Mouse (Mus musculus): ENCODE measurements around the gene Ghsr. TPM values are rescaled to one million over a fixed set of nuclear protein-coding genes. Genes with fewer than 3 reads are reported as not detected.

The Ghsr gene
- polyA plus RNA-seq, 1 experiment from 2014 or later: not detected

DNA sequence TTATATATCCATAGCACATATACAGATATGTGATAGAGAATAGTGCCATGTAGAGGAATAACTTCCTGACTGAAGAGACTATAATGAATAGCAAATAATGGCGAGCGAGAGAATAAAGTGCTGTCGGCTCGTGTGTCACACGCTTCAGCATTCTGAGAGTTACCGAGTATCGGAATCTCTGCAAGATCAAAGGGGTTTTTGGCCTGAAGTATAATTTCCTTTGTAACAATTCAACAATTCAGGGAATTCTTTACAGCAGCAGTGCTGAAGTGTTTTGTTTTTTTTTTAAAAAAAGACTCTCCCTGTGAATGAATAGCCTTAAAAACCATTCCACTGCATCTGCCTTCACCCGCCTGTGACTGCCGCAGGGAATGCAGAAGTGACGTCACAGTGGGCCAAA is 45.6 kb downstream of the Ghsr start:
- H3K9ac ChIP-seq: no peak overlapping the region
- H3K4me1 ChIP-seq: no peaks in the 10 kb centered on the region
- 77% methylated on average over 10 of the region's 10 CpGs for WGBS
- no peak overlapping the region for H3K4me3 ChIP-seq
- H3K36me3 ChIP-seq (ENCODE audit: poor library complexity, severe bottlenecking): peaks cover 6% of the 10 kb centered on the region; the same call in 1 of the 2 replicates
- no peak overlapping the region for H3K27ac ChIP-seq
- no peak overlapping the region for H3K4me2 ChIP-seq
- H3K27me3 ChIP-seq: no peaks in the 10 kb centered on the region
- H3K9me3 ChIP-seq (replicated peaks): no peaks in the 10 kb centered on the region
- no peak for ATAC-seq

DNA sequence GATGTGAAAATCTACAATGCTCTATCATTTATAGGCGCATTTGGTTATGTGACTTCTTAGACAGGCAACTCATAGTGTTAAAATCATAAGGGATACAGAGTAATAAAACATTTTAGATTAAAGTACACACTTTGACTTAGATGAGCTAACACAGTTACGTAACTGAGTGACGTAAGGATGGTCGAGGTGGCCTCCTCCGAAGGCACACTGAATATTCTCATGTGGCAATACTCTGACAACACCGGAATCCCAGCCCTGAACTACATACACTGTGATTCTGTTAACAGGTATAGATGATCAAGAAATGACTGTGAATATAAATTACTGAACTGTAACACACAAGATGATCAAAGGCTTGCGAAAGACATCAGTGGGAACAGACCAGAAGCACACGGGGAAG is 47.5 kb downstream of the Ghsr start:
- ATAC-seq: no peak
- no peaks in the 10 kb centered on the region for H3K9me3 ChIP-seq (replicated peaks)
- WGBS: 95% methylated on average over 8 of the region's 8 CpGs
- no peaks in the 10 kb centered on the region for H3K4me1 ChIP-seq
- H3K27me3 ChIP-seq: no peaks in the 10 kb centered on the region
- no peak overlapping the region for H3K27ac ChIP-seq
- H3K4me3 ChIP-seq: no peak overlapping the region
- no peak overlapping the region for H3K4me2 ChIP-seq
- H3K9ac ChIP-seq: no peak overlapping the region
- peaks cover 6% of the 10 kb centered on the region; the same call in 1 of the 2 replicates for H3K36me3 ChIP-seq (ENCODE audit: poor library complexity, severe bottlenecking)

DNA sequence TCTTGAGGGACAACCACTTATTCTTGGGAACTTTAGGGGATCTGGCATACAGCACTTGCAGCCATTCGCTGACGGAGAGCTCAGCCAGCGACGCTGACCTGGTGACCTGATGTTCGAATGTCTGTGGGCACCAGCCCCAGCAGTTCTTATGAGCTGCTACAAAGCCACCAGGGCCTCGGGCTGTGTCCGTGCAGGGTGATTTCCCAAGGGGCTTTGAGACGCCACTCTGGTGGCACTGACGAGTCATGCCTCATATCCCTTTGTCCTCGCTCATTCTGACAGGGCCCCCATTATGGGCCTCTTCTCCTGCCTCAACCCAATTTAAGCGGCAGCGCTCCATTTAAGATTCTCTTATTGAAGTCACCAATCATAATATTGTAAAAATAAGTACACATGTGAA is 50.8 kb downstream of the Ghsr start:
- Histone ChIP-seq H3K9ac (no peak overlapping the region), H3K4me2 (no peak overlapping the region), H3K27ac (no peak overlapping the region), H3K27me3 (no peaks in the 10 kb centered on the region), H3K9me3 (replicated peaks) (no peaks in the 10 kb centered on the region), H3K4me1 (no peaks in the 10 kb centered on the region), H3K4me3 (no peak overlapping the region), H3K36me3 (ENCODE audit: poor library complexity, severe bottlenecking) (peaks cover 15% of the 10 kb centered on the region; the same call in 1 of the 2 replicates)
- no peak for ATAC-seq
- WGBS: 67% methylated on average over 12 of the region's 12 CpGs

DNA sequence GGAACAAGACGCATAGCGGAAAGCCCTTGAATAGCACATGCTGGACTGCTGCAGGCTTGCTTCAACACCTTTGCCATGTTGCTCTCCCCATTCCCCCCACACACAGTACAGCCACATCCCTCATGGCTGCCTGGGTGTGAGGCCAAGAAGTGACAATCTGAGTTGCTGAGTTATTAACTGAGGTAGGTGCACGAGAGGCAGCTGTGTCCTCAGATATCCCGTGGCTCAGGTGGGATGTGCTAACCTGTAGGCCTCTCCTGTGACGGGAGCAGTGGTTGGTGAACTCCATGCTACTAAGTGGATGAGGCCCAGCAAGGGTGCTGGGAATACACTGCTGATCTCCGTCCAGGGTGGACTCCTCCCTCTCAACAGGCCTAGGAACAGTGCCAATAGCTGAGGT is 51.4 kb downstream of the Ghsr start:
- H3K27me3 ChIP-seq: no peaks in the 10 kb centered on the region
- no peak overlapping the region for H3K4me2 ChIP-seq
- H3K9ac ChIP-seq: no peak overlapping the region
- ATAC-seq: no peak
- H3K36me3 ChIP-seq (ENCODE audit: poor library complexity, severe bottlenecking): peaks cover 15% of the 10 kb centered on the region; the same call in 1 of the 2 replicates
- H3K4me1 ChIP-seq: no peaks in the 10 kb centered on the region
- no peaks in the 10 kb centered on the region for H3K9me3 ChIP-seq (replicated peaks)
- H3K4me3 ChIP-seq: no peak overlapping the region
- no peak overlapping the region for H3K27ac ChIP-seq
- 89% methylated on average over 6 of the region's 6 CpGs for WGBS

DNA sequence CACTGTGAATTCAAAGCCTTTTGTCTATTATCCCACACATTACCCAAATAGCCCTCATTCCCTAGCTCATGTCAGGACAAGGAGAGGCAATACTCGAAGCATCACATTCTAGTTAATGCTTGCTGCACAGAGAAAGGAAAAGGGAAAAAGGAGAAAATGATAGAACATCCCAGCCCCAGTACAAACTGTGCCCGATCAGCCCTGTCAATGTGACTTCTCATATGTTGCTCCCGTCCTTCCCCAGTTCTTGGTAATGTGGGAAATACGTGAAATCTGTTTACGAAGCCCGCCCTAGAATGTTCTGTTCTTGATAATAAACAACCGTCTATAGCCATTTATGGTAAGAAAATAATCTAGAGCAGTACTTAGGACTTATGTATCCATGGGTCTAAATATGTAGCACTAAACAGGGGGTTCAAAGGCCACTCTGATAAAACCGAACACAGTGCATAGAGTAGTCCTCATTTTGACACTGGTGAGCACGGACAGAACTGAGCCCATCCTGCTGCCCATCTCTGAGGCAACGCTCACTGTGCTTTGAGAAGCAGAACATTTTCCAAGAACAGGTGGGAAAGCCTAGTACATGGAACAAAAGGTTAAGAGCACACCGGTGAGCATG is 53.0 kb downstream of the Ghsr start:
- Histone ChIP-seq H3K27me3 (no peaks in the 10 kb centered on the region), H3K4me3 (no peak overlapping the region), H3K4me1 (no peaks in the 10 kb centered on the region), H3K9ac (no peak overlapping the region), H3K9me3 (replicated peaks) (no peaks in the 10 kb centered on the region), H3K36me3 (ENCODE audit: poor library complexity, severe bottlenecking) (peaks cover 14% of the 10 kb centered on the region; the same call in 1 of the 2 replicates), H3K27ac (no peak overlapping the region), H3K4me2 (no peak overlapping the region)
- ATAC-seq: no peak
- WGBS: 90% methylated on average over 11 of the region's 11 CpGs

DNA sequence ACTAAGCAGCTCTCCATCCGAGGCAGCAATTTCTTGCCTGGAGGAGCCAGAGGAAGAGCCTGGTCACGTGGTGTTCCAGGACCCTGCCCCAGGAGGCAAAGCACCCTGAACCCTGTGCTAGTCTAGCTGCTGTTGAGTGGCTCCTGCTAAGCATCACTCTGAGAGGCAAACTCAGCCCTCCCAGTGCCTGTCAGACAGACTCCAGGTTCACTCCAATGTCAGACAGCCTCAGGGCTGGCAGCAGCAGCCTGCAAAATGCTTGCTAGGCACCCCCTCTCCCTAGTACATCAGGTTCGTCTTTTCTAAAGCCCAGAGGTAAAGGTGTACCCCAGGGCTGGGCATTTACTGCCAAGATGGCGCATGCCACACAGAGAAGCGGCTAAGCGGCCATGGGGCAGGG is 56.3 kb downstream of the Ghsr start:
- Histone ChIP-seq H3K27ac (no peak overlapping the region), H3K4me2 (no peak overlapping the region), H3K4me1 (no peaks in the 10 kb centered on the region), H3K9me3 (replicated peaks) (no peaks in the 10 kb centered on the region), H3K9ac (no peak overlapping the region), H3K4me3 (no peak overlapping the region), H3K36me3 (ENCODE audit: poor library complexity, severe bottlenecking) (peaks cover 18% of the 10 kb centered on the region; the same call in 1 of the 2 replicates), H3K27me3 (no peaks in the 10 kb centered on the region)
- WGBS: 96% methylated on average over 6 of the region's 6 CpGs
- no peak; the same call in 1 of the 2 replicates for ATAC-seq

Other genes starting within 250 kb of the Ghsr start
- 67.1 and 72.6 TPM in 2 replicates for gene Ect2, start 217.5 kb upstream of the Ghsr start, polyA plus RNA-seq (2015; fragmentation: Nextera tagmentation; extraction: Ambion mirVana)
- 4.5 TPM in 2 replicates for gene Nceh1, start 188.4 kb upstream of the Ghsr start, polyA plus RNA-seq (2015; fragmentation: Nextera tagmentation; extraction: Ambion mirVana)
- gene Tnfsf10, start 54.3 kb upstream of the Ghsr start, polyA plus RNA-seq (2015; fragmentation: Nextera tagmentation; extraction: Ambion mirVana): 0.05 TPM in 1 of 2 replicates, not detected in the other

Measured in forebrain, embryonic 13.5 days (tissue).